Mouse (Mus musculus): ENCODE measurements around the gene 1700067K01Rik.

GRCm38 (mm10) chr8:84012499-84013165 is 11.3 kb downstream of the 1700067K01Rik start:
- TF ChIP-seq CTCF (conservative IDR thresholded peaks at IDR 0.05; ENCODE audit: low read length) (no peak), POU5F1 (IDR thresholded peaks at IDR 0.05; ENCODE audit: borderline replicate concordance, low read length) (no peak), NANOG (IDR thresholded peaks at IDR 0.05; ENCODE audit: borderline replicate concordance, low read length) (no peak)
